Mouse (Mus musculus) limb, embryonic 15.5 days (tissue): ENCODE data around the gene Vps41. TPM values are rescaled to one million over a fixed set of nuclear protein-coding genes. Genes with fewer than 3 reads are reported as not detected.

Experiments used
- ATAC-seq: fragments of 200-750 bp; cut with Nextera tagmentation; 2 replicates; pipeline ENCODE4 v1.8.0; 2017; ENCODE audit warnings: low read depth, moderate TSS enrichment; ENCODE audit not compliant: insufficient number of reproducible peaks, low FRiP score, low TSS enrichment
- H3K27ac ChIP-seq: fragments of 300-500 bp; sonication (generic); 2 replicates; pipeline ENCODE4 v1.5.1; 2015; ENCODE audit warnings: moderate library complexity, mild to moderate bottlenecking, inconsistent platforms
- H3K27me3 ChIP-seq: fragments of 300-500 bp; sonication (generic); 2 replicates; pipeline ENCODE4 v1.6.1; 2015; ENCODE audit warnings: inconsistent platforms
- H3K36me3 ChIP-seq: fragments of 300-500 bp; sonication (generic); 2 replicates; pipeline ENCODE4 v1.6.1; 2015; ENCODE audit warnings: inconsistent platforms
- H3K4me1 ChIP-seq: fragments of 300-500 bp; sonication (generic); 2 replicates; pipeline ENCODE4 v1.6.1; 2015; ENCODE audit warnings: inconsistent platforms
- H3K4me2 ChIP-seq: fragments of 300-500 bp; sonication (generic); 2 replicates; pipeline ENCODE4 v1.6.1; 2015; ENCODE audit warnings: mild to moderate bottlenecking, inconsistent platforms
- H3K4me3 ChIP-seq: fragments of 300-500 bp; sonication (generic); 2 replicates; pipeline ENCODE4 v1.5.1; 2015; ENCODE audit warnings: mild to moderate bottlenecking, inconsistent platforms
- H3K9ac ChIP-seq: fragments of 300-500 bp; sonication (generic); 2 replicates; pipeline ENCODE4 v1.6.1; 2015; ENCODE audit warnings: inconsistent platforms
- H3K9me3 ChIP-seq: fragments of 300-500 bp; sonication (generic); 2 replicates; pipeline ENCODE4 v1.6.1; 2016; ENCODE audit warnings: inconsistent platforms
- WGBS: fragments of 180-500 bp; shearing (Covaris S2); methylation state at CpG from one replicate; pipeline ENCODE4 v1.1.7; 2015; 5-methylcytosine and 5-hydroxymethylcytosine counted together
- polyA plus RNA-seq: library from polyadenylated mRNA; unstranded; fragments of >200 nt; fragmentation: Nextera tagmentation; extraction: Ambion mirVana; gene quantifications from 2 replicates; pipeline ENCODE4 v1.2.1, GENCODE M21; 2015

The Vps41 gene
- polyA plus RNA-seq, 1 experiment from 2014 or later, result 63.5 TPM

DNA sequence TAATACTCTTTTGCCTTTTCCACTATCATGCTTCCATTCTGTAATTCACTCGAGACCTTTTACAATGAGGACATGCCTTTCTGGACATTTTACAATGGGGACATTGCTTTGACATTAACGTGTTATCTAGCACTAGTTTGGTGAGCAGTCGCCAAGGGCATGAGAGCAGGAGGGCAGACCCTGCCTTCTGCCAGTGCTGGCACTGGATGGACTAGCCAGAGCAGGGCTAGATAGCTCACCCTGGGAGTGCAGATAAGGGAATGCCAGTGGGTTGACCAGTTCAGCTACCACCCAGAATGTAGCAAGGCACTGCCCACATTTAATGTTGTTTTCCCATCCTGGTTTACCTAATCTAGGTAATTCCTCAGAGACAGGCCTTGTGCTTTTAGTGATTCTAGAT, 179.7 kb downstream of the Vps41 start:
- H3K9me3 ChIP-seq, result no peaks in the 10 kb centered on the region
- ATAC-seq, result no peak

DNA sequence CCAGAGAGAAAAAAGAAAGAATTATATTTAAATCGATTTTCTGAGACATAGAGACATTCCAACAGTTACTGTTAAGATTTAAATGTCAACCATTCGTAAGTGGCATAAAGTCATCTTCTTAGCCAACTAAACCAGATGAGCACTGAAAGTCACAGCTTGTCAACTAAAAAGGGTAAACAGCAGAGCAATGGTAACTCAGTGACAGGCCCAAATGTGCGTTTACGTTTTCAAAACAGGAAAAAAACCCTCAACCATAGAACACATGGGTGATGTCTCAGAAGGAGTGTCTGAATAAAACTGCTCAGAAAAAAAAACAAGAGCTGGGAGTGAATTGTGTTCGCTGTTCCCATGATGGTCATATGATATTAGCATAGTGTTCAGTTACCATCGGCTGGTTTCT, 186.5 kb downstream of the Vps41 start:
- Histone ChIP-seq H3K4me2 (no peak overlapping the region), H3K9ac (no peak overlapping the region), H3K9me3 (no peaks in the 10 kb centered on the region), H3K4me3 (no peak overlapping the region), H3K27me3 (no peaks in the 10 kb centered on the region), H3K27ac (no peak overlapping the region), H3K4me1 (no peaks in the 10 kb centered on the region), H3K36me3 (no peaks in the 10 kb centered on the region)
- ATAC-seq, result no peak
- 88% methylated on average over 6 of the region's 6 CpGs for WGBS

More for the DNA sequence above, 179.7 kb downstream of the Vps41 start:
- Histone ChIP-seq H3K4me1 (peaks cover 5% of the 10 kb centered on the region; the same call in 1 of the 2 replicates), H3K9ac (no peak overlapping the region), H3K4me3 (no peak overlapping the region), H3K36me3 (no peaks in the 10 kb centered on the region), H3K27me3 (no peaks in the 10 kb centered on the region), H3K27ac (no peak overlapping the region), H3K4me2 (no peak overlapping the region)
- 83% methylated on average over 3 of the region's 3 CpGs for WGBS

DNA sequence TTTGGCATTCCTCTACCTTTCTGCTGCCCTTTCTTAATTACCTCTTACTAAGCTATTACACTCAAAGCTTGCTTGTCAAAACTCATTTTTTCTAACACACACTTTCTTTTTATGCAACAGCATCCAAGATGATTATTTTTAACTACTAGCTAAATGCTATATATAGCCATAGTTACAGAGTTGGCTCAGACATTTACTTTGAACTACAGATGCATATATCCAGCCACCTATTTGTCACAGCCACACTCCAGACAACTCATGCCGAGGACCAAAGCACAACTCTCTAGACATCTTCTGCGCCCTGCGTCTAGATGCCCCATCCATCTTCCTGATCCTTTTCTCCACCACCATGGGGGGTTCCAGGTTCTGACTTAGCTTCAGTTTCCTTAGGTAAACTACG, 197.7 kb downstream of the Vps41 start:
- H3K27me3 ChIP-seq, result no peaks in the 10 kb centered on the region
- no peak overlapping the region for H3K4me2 ChIP-seq
- H3K4me1 ChIP-seq, result no peaks in the 10 kb centered on the region
- WGBS, result 77% methylated on average over 4 of the region's 4 CpGs
- H3K27ac ChIP-seq, result no peak overlapping the region
- no peaks in the 10 kb centered on the region for H3K9me3 ChIP-seq
- H3K9ac ChIP-seq, result no peak overlapping the region
- no peak overlapping the region for H3K4me3 ChIP-seq
- no peaks in the 10 kb centered on the region for H3K36me3 ChIP-seq
- no peak for ATAC-seq

Other genes starting within 250 kb of the Vps41 start
- gene Amph, start 230.9 kb downstream of the Vps41 start, polyA plus RNA-seq, result 0.88 and 1.2 TPM in 2 replicates